Mouse (Mus musculus) left cerebral cortex, adult 11 months (tissue): ENCODE measurements around the gene Hipk1.

Experiments
- DNase-seq: peaks from one replicate; pipeline ENCODE4 v3.0.0; 2022; ENCODE audit warnings: low spot score

The Hipk1 gene

GRCm38 (mm10) chr3:103715762-103716693 is 75.3 kb downstream of the Hipk1 start:
- DNase-seq, result no peak

- no peak for DNase-seq
Observed at GRCm38 (mm10) chr3:103714942-103715341, 76.4 kb downstream of the Hipk1 start.

- no peak for DNase-seq
Observed at GRCm38 (mm10) chr3:103714236-103714875, 77.0 kb downstream of the Hipk1 start.

- DNase-seq, result no peak
Observed at GRCm38 (mm10) chr3:103712196-103712595, 79.2 kb downstream of the Hipk1 start.

- DNase-seq, result no peak
Observed at GRCm38 (mm10) chr3:103709470-103710040, 81.8 kb downstream of the Hipk1 start.

- no peak for DNase-seq
Observed at GRCm38 (mm10) chr3:103705426-103705825, 85.9 kb downstream of the Hipk1 start.

- DNase-seq, result no peak
Observed at GRCm38 (mm10) chr3:103704661-103705060, 86.7 kb downstream of the Hipk1 start.

GRCm38 (mm10) chr3:103696388-103696925 is 94.9 kb downstream of the Hipk1 start:
- no peak for DNase-seq

- no peak for DNase-seq
Observed at GRCm38 (mm10) chr3:103695556-103695955, 95.8 kb downstream of the Hipk1 start.

GRCm38 (mm10) chr3:103690506-103690905 is 100.9 kb downstream of the Hipk1 start:
- no peak for DNase-seq
